Mouse (Mus musculus) midbrain, embryonic 11.5 days (tissue): Measurements from ENCODE around the gene Nr4a3. TPM values are rescaled to one million over a fixed set of nuclear protein-coding genes. Genes with fewer than 3 reads are reported as not detected.

Experiments
- polyA plus RNA-seq: library from polyadenylated mRNA; unstranded; fragments of >200 nt; fragmentation: Nextera tagmentation; extraction: Ambion mirVana; gene quantifications from 2 replicates; pipeline ENCODE4 v1.2.1, GENCODE M21; 2014

The Nr4a3 gene
- polyA plus RNA-seq, 1 experiment from 2014 or later: 0.77 TPM

Other genes with a start within 250 kb of the Nr4a3 start
- gene Stx17, start 79.8 kb downstream of the Nr4a3 start, polyA plus RNA-seq: 23.6 and 24.7 TPM in 2 replicates
- 70.8 and 83.6 TPM in 2 replicates for gene Erp44, start 234.4 kb downstream of the Nr4a3 start, polyA plus RNA-seq
- gene Invs, start 234.6 kb downstream of the Nr4a3 start, polyA plus RNA-seq: 5.5 and 7.8 TPM in 2 replicates